Mouse (Mus musculus): ENCODE data around the gene Olfr1233. TPM values are rescaled to one million over a fixed set of nuclear protein-coding genes. Genes with fewer than 3 reads are reported as not detected.

Gene Olfr1233
- polyA plus RNA-seq (2012; rRNA removed): not detected in 2 replicates

DNA sequence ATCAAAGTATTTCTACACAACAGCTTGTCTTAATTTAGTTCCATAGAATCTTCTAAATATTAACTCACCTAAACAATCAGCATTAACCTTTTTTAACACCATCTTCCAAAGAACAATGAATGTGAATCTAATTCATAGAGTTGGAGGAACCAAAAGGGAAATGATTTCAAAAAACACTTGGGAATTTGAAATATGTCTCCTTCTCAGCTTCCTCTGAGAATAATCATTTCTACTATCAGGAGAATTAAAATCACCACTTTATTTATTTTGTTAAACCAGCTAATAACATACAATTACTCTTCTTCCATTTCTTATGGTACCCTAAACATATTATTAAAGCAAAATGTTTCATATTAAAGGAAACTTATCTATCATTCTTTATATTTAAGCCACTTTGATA, at the start of gene Olfr1233:
Gene Olfr1233, minus strand, starts transcription at position 101 of the 400 bp plus-strand sequence.

DNA sequence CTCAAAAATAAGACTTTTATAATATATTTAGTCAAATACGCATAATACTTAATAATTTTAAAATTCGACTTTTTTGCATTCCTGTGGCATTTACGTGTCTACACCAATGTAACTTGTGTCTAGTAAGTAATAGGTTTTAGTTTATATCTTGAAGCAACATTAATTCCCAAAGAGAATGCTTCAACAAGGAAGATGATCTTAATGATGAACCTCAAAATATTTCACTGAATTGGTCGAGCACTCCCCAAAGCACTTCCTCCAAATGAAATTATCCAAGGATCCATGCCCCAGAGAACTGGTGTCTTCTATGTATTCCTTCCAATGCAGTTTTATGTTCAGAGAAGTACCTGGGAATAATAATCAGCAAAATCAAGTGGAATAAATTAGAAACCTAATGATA, 22.6 kb upstream of the Olfr1233 start, which contains the start of gene Olfr1234:
Gene Olfr1234, minus strand, starts transcription at position 101 of the 400 bp plus-strand sequence.

DNA sequence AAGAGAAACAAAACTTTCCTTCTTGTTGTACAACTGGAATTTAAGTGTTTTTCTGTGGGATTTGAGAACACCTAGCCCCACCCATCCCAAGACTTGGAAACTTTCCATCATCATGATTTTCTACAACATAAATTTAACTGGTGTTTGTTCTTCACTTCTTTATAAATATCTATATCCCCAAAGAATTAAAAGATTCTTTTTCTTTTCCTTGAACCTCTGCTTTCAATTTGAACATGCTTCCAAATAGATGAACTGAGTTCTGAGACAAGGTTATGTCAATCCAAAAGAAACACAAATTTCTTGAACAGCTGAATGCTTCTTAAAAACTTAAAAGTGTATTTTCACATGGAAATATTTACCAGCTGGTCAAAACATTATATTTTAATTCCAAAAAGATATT, 12.6 kb downstream of the Olfr1233 start, which contains the start of gene Olfr1232:
Gene Olfr1232, minus strand, starts transcription at position 101 of the 400 bp plus-strand sequence.

DNA sequence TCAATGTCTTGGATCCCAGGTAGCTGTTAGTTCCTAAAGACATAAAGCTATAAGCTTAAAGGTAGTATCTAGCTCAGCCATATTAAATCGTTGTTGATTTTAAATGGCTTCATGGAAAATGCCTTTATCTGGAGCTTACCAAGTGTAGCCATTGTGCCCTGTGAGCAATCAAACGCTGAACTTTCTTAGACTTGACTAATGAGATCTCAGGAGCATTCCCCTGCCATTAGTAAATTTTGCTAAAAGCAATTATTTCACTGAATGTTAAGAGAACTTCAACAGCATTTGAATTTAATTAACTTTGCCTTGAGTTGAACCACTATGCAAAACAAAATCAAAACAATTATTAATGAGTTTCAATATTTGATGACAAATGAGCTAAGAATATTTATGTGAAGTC, 35.2 kb downstream of the Olfr1233 start, which contains the start of gene Olfr1231:
Gene Olfr1231, minus strand, starts transcription at position 101 of the 400 bp plus-strand sequence.

DNA sequence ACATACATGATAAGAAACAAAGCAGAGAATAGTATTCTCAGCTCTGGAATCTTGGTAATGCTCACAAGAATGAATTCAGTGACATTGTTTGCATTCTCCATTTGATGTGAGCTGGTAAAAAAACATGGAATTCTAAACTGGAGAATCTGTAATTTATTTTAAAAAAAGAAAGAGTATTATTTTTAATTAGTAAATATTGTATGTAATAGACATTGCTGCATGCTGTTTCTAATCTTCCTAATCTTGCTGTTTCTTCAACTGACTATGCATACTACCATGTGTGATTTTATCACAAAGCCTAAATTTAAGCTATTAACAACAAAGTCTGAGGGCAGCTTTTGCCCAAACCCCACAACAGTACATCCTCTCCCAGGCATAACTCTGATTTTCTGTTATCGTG, 45.0 kb downstream of the Olfr1233 start, which contains the start of gene Olfr1230:
Gene Olfr1230, minus strand, starts transcription at position 101 of the 400 bp plus-strand sequence.

GRCm38 (mm10) chr2:89287914-89288313, 54.3 kb downstream of the Olfr1233 start, which contains the start of gene Olfr1229:
Gene Olfr1229 (minus strand): TSS chr2:89288014.

Other genes with a start within 250 kb of the Olfr1233 start
- not detected in 2 replicates for gene Olfr1220, start 235.6 kb downstream of the Olfr1233 start, polyA plus RNA-seq (2012; rRNA removed)
- gene Olfr1221, start 225.1 kb downstream of the Olfr1233 start, polyA plus RNA-seq (2012; rRNA removed): not detected in 2 replicates
- gene Olfr1222, start 209.3 kb downstream of the Olfr1233 start, polyA plus RNA-seq (2012; rRNA removed): not detected in 2 replicates
- not detected in 2 replicates for gene Olfr1223, start 190.8 kb downstream of the Olfr1233 start, polyA plus RNA-seq (2012; rRNA removed)
- gene Olfr1224-ps1, start 178.3 kb downstream of the Olfr1233 start, polyA plus RNA-seq (2012; rRNA removed): not detected in 2 replicates
- not detected in 2 replicates for gene Olfr1225, start 167.7 kb downstream of the Olfr1233 start, polyA plus RNA-seq (2012; rRNA removed)
- gene Olfr1226, start 142.3 kb downstream of the Olfr1233 start, polyA plus RNA-seq (2012; rRNA removed): not detected in 2 replicates
- gene Olfr1228, start 88.3 kb downstream of the Olfr1233 start, polyA plus RNA-seq (2012; rRNA removed): not detected in 2 replicates
- gene Olfr1229, start 54.4 kb downstream of the Olfr1233 start, polyA plus RNA-seq (2012; rRNA removed): not detected in 2 replicates
- gene Olfr1230, start 45.1 kb downstream of the Olfr1233 start, polyA plus RNA-seq (2012; rRNA removed): not detected in 2 replicates
- gene Olfr1231, start 35.3 kb downstream of the Olfr1233 start, polyA plus RNA-seq (2012; rRNA removed): not detected in 2 replicates
- not detected in 2 replicates for gene Olfr1232, start 12.7 kb downstream of the Olfr1233 start, polyA plus RNA-seq (2012; rRNA removed)
- gene Olfr1234, start 22.5 kb upstream of the Olfr1233 start, polyA plus RNA-seq (2012; rRNA removed): not detected in 2 replicates
- not detected in 2 replicates for gene Olfr1238, start 67.3 kb upstream of the Olfr1233 start, polyA plus RNA-seq (2012; rRNA removed)
- gene Olfr1239, start 78.0 kb upstream of the Olfr1233 start, polyA plus RNA-seq (2012; rRNA removed): not detected in 2 replicates
- gene Olfr1240, start 100.6 kb upstream of the Olfr1233 start, polyA plus RNA-seq (2012; rRNA removed): not detected in 2 replicates
- not detected in 2 replicates for gene Olfr1241, start 144.7 kb upstream of the Olfr1233 start, polyA plus RNA-seq (2012; rRNA removed)
- gene Olfr1242, start 155.9 kb upstream of the Olfr1233 start, polyA plus RNA-seq (2012; rRNA removed): not detected in 2 replicates
- gene Olfr1243, start 189.1 kb upstream of the Olfr1233 start, polyA plus RNA-seq (2012; rRNA removed): not detected in 2 replicates
- gene Olfr1245, start 236.0 kb upstream of the Olfr1233 start, polyA plus RNA-seq (2012; rRNA removed): not detected in 2 replicates

Measured in liver, embryonic 14 days (tissue).